Mouse (Mus musculus) C2C12 (cell line): ENCODE results near the gene Kcnh2.

ENCODE experiments used
- CTCF ChIP-seq: IDR thresholded peaks from one replicate; pipeline ENCODE4 v1.5.1; 2011; ENCODE audit not compliant: control insufficient read depth, insufficient read depth, insufficient read length
- MAX ChIP-seq: IDR thresholded peaks from one replicate; pipeline ENCODE4 v1.6.1; 2011; ENCODE audit warnings: mild to moderate bottlenecking, control low read depth
- MYOD1 ChIP-seq: IDR thresholded peaks from one replicate; pipeline ENCODE4 v1.6.1; 2011; ENCODE audit warnings: low read depth; ENCODE audit not compliant: control insufficient read depth, insufficient read length
- MYOG ChIP-seq: IDR thresholded peaks from one replicate; pipeline ENCODE4 v1.6.1; 2011; ENCODE audit not compliant: control insufficient read depth, insufficient read length; ENCODE audit errors: extremely low read depth
- USF1 ChIP-seq: IDR thresholded peaks from one replicate; pipeline ENCODE4 v1.6.1; 2011; ENCODE audit warnings: low read depth, mild to moderate bottlenecking, control low read depth, moderate library complexity

DNA sequence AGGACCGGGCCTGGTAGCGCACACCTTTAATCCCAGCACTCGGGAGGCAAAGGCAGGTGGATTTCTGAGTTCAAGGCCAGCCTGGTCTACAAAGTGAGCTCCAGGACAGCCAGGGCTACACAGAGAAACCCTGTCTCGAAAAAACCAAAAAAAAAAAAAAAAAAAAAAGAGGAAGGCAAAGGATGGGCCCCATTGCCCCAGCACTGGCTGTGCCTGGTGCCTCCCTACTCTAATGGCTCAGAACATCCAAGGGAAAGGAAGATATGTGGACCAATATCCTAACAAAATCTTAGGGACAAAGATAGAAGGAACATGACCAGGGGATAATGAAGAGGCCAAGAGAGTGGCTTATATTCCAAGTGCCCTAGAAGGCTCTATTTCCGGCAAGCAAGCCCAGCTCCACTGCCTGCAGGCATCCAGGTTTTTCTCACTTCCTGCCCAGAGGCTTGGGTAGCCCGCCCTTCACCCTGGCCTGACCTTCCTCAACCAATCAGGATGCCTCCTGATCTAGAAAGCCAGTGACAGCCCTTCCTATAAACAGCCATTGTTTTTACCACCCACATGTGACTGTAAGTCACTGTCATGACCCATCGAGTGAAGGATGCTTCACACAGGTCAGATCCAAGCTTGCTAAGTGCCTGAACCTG, 37.7 kb upstream of the Kcnh2 start:
- no peak for TF ChIP-seq CTCF
- TF ChIP-seq MYOD1 = no peak
- TF ChIP-seq MYOG = no peak
- no peak for TF ChIP-seq USF1
- no peak for TF ChIP-seq MAX
